Mouse (Mus musculus) Patski (cell line): ENCODE measurements around the gene Mast1. TPM values are rescaled to one million over a fixed set of nuclear protein-coding genes. Genes with fewer than 3 reads are reported as not detected.

Experiments used
- ATAC-seq: fragments of 100-300 bp; one replicate; pipeline ENCODE4 v1.8.0; 2021
- CTCF ChIA-PET: fragments of 350-600 bp; sonication (Branson Sonifier 250); formaldehyde crosslinking; loops from one replicate; lab custom pipeline; 2022; ENCODE audit warnings: inconsistent platforms; lab: Charles Lee
- POLR2A ChIA-PET: fragments of 350-600 bp; sonication (Branson Sonifier 250); formaldehyde crosslinking; loops from one replicate; lab custom pipeline; 2022; ENCODE audit warnings: antibody characterized with exemption, inconsistent platforms; lab: Charles Lee
- DNase-seq: peaks from one replicate; pipeline ENCODE4 v3.0.0-alpha.2; 2011; ENCODE audit warnings: low read depth, low spot score
- H3K27me3 ChIP-seq: fragments of 371-371 bp; one replicate; pipeline ENCODE4 v1.5.1; 2021
- CTCF ChIP-seq: fragments of 100-300 bp; IDR thresholded peaks from one replicate; pipeline ENCODE4 v1.5.1; 2021
- in situ Hi-C: fragments of 300-500 bp; cut with MboI; formaldehyde crosslinking; loops from 3 replicates; pipeline ENCODE4 v1.11.1; 2018; ENCODE audit warnings: low pct_unique_long_range_greater_than_20kb, mixed read lengths
- polyA plus RNA-seq: library from polyadenylated mRNA; unstranded; gene quantifications from one replicate; pipeline ENCODE4 v1.2.3, GENCODE M21; 2021

The Mast1 gene
- polyA plus RNA-seq, 1 experiment from 2014 or later: 0.60 TPM

DNA sequence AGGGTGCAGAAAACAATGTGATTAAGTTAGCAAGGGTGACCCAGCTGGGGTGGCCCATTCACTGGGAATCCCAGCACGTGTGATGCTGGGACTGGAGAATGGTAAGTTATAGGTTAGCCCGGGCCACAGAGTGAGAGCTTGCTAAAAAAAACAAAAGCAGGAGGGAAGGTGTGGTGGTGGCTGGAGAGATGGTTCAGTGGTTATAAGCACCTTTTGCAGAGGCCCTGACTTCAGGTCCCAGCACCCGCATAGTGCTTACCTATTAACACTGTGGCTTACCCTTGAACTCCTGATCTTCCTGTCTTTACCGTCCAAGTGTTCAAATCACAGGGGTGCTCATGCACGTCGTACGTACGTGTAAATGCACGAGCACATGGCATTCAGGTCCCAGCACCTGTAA lies 30.1 kb downstream of the Mast1 start:
- CTCF ChIA-PET: interaction anchor here (1.4 kb wide), 1 partner anchor 82 kb away, joined by 5 read pairs; no protein-coding TSS in a partner anchor
- in situ Hi-C loops: no loop called here

DNA sequence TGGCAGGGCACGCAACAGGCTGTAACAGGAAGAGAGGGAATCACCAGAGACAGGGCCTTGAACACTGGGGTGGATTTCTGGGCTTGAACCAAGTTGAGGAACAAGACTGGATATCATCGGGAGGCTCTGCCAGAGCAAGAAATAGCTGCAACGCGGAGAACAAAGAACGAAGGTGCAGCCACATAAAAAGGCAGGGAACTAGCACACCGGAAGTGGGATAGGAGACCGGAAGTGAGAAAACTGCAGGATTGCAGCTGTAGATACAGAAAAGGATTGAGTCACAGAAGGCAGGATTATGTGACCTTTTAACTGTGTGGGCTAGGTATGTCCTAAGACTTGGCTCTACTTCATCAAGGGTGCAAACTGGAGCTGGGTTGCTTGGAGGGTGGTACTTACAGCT lies 32.8 kb downstream of the Mast1 start:
- ATAC-seq (no peak), DNase-seq (no peak)
- in situ Hi-C loops: no loop called here
- TF ChIP-seq CTCF: no peak
- CTCF ChIA-PET: interaction anchor here (1.6 to 2.2 kb wide), 4 partner anchors 22 to 94 kb away, joined by 3 to 12 read pairs (median 7); partner anchors contain the start of gene Calr
- H3K27me3 ChIP-seq: no peaks in the 10 kb centered on the region
- POLR2A ChIA-PET: no interaction called here

More for the DNA sequence above, 30.1 kb downstream of the Mast1 start:
- POLR2A ChIA-PET: no interaction called here
- TF ChIP-seq CTCF: no peak
- ATAC-seq: no peak
- no peaks in the 10 kb centered on the region for H3K27me3 ChIP-seq
- DNase-seq: no peak

DNA sequence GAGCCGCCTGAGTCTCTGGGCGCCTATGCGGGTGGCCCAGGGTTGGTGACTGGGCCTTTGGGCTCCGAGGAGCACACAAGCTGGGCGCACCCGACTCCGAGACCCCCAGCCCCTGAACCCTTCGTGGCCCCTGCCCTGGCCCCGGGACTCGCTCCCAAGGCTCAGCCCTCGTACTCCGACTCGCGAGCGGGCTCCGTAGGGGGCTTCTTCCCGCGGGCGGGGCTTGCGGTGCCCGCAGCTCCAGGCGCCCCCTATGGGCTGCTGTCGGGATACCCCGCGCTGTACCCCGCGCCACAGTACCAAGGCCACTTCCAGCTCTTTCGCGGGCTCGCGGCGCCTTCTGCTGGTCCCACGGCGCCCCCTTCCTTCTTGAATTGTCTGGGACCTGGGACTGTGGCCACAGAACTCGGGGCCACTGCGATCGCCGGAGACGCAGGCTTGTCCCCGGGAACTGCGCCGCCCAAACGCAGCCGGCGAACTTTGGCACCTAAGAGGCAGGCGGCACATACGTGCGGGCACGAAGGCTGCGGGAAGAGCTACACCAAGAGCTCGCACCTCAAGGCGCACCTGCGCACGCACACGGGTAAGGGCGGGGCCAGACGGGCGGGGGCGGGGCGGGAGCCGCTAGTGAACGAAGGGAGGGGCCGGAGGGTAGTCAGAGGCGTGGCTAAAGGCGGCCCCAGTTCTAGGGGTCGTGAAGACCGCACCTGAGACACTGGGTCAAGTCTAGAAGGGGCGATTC lies 34.1 kb downstream of the Mast1 start:
- in situ Hi-C loops: no loop called here
- TF ChIP-seq CTCF: no peak
- CTCF ChIA-PET: interaction anchor here (0.8 to 3.6 kb wide), 19 partner anchors 9 to 95 kb away, joined by 3 to 22 read pairs (median 4); partner anchors contain the start of genes Calr, Dand5, Gcdh and Syce2
- H3K27me3 ChIP-seq: no peaks in the 10 kb centered on the region
- ATAC-seq: peak; percentile 92
- POLR2A ChIA-PET: interaction anchor here (0.6 to 3.1 kb wide), 6 partner anchors 9 to 100 kb away, joined by 3 to 14 read pairs (median 3); partner anchors contain the start of genes Calr and Gcdh
- DNase-seq: peak; percentile 55

DNA sequence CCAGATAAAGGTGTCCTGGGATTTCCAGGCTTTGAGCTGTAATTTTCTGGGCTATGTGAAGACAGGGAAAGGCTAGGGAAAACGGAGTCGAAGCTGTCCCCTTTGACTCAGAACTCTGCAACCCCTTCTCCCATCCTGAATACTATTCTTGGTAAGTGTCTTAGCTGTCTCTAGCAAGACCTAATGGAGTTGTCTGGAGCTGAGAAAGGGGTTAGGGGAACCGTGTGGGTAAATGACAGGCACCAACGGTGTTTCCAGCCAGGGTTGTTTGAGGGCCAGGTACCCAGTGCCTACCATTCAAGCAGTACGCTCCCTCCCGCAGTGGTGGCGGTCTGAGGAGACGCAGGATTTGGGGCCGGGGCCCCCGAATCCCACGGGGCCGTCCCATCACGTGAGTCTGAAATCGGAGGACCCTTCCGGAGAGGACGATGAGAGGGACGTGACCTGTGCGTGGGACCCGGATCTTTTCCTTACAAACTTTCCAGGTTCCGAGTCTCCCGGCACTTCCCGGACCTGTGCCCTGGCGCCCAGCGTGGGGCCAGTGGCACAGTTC lies 34.7 kb downstream of the Mast1 start:
- TF ChIP-seq CTCF: no peak
- in situ Hi-C loops: no loop called here
- no peak for ATAC-seq
- H3K27me3 ChIP-seq: no peaks in the 10 kb centered on the region
- DNase-seq: no peak
- ChIA-PET POLR2A (interaction anchor here (0.8 to 3.1 kb wide), 3 partner anchors 10 to 82 kb away, joined by 3 to 14 read pairs (median 4); partner anchors contain the start of gene Calr), CTCF (interaction anchor here (1.0 to 3.6 kb wide), 12 partner anchors 8 to 87 kb away, joined by 3 to 22 read pairs (median 5); partner anchors contain the start of genes Calr and Gcdh)

DNA sequence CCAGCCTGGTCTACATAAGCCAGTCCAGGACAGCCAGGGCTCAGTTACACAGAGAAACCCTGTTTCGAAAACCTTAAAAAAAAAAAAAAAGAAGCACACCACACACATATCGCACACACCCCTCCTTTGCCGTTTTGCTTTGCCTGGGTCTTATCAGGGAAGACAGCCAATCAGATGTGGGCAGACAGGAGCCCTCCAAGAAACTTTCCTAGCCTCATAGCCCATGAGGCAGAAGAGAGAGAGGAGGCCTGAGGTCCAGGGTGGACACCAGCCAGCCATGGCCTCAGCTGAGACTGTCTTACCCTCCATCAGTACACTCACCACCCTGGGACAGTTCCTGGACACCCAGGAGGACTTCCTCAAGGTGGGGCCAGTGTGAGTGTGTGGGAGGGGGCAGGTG lies 35.4 kb downstream of the Mast1 start, which contains the start of gene Klf1:
Gene Klf1, plus strand, starts transcription at position 177 of the 400 bp plus-strand sequence.
- CTCF ChIA-PET: interaction anchor here (1.2 to 3.6 kb wide), 3 partner anchors 8 to 55 kb away, joined by 3 to 22 read pairs (median 19); partner anchors contain the start of gene Gcdh
- TF ChIP-seq CTCF: no peak
- no peak for DNase-seq
- H3K27me3 ChIP-seq: no peaks in the 10 kb centered on the region
- no peak for ATAC-seq
- in situ Hi-C loops: no loop called here
- POLR2A ChIA-PET: interaction anchor here (3.1 kb wide), 1 partner anchor 56 kb away, joined by 14 read pairs; the partner anchor contains the start of gene Calr

DNA sequence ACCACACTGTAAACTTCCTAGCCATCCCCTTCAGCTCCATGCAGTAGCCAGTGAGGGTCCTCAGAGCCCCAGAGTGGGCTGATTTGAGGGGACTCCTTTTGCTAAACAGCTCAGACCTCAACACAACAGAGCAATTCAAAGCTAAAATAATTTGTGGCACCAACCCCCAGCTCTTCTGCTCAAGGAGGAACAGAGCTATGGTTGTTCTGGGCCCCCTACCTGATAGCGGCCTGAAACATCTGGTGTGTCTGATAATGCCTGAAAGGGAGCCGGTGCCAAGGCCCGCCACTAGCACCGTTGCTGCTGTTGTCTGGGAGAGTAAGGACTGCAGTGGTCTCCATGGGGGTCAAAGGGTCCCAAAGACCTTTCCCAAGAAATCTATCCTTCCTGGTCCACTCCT lies 36.1 kb downstream of the Mast1 start:
- H3K27me3 ChIP-seq: no peaks in the 10 kb centered on the region
- in situ Hi-C loops: no loop called here
- no peak for ATAC-seq
- CTCF ChIA-PET: interaction anchor here (0.6 to 3.6 kb wide), 4 partner anchors 9 to 44 kb away, joined by 3 to 19 read pairs (median 3); no protein-coding TSS in a partner anchor
- TF ChIP-seq CTCF: no peak
- DNase-seq: no peak
- POLR2A ChIA-PET: interaction anchor here (0.6 to 3.1 kb wide), 3 partner anchors 22 to 212 kb away, joined by 3 to 14 read pairs (median 6); partner anchors contain the start of gene Calr

DNA sequence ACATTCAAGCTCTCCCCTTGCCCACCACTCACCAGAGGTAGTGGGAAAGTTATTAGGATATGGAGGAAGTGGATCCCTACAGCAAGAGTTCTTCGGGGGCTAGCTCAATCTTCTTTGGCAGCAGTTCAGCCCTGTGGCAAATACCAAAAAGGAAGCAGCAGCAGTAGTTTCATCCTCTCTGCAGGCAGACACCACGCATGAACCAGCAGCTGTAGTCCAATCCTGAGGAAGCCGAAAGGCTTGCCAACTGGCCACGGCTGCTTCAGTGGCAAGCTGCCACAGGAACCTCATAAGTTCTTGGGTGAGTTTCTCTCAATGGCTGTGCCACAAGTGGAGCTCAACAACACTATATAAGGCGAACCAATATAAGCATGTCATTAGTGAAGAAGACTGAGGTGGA lies 41.2 kb downstream of the Mast1 start:
- in situ Hi-C loops: no loop called here
- CTCF ChIA-PET: no interaction called here
- ATAC-seq: no peak

DNA sequence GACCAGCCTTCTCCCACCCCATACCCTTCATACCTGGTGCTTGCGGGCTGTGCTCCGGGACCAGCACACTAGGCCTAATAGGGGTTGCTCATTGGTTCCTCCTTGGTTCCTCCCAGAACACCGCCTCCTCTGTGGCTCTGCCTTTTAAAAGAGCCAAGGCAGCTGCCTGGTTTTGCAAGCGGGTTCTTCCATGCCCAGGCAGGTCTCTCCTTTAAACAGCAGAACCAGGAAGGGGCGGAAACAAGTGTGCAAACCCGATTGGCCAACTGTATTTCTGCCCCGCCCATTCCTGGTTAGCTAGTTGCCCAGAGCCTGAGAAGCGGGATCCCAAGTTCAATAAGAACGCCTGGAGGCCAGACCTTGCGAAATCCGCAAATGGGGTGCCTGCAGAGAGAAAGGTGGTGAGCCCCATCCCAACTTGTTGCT lies 43.4 kb downstream of the Mast1 start, which contains the start of gene Gcdh:
Gene Gcdh, minus strand, starts transcription at position 213 of the 426 bp plus-strand sequence.
- ATAC-seq (peak; percentile 98), DNase-seq (peak; percentile 80)
- no peak for TF ChIP-seq CTCF
- H3K27me3 ChIP-seq: no peaks in the 10 kb centered on the region
- POLR2A ChIA-PET: interaction anchor here (0.8 to 1.5 kb wide), 3 partner anchors 10 to 46 kb away, joined by 3 read pairs; no protein-coding TSS in a partner anchor
- in situ Hi-C loops: no loop called here
- CTCF ChIA-PET: interaction anchor here (0.8 to 2.7 kb wide), 4 partner anchors 9 to 48 kb away, joined by 3 to 22 read pairs (median 6); partner anchors contain the start of gene Dnase2a

More for the DNA sequence above, 41.2 kb downstream of the Mast1 start:
- no peaks in the 10 kb centered on the region for H3K27me3 ChIP-seq
- no peak for DNase-seq
- TF ChIP-seq CTCF: no peak
- POLR2A ChIA-PET: no interaction called here

DNA sequence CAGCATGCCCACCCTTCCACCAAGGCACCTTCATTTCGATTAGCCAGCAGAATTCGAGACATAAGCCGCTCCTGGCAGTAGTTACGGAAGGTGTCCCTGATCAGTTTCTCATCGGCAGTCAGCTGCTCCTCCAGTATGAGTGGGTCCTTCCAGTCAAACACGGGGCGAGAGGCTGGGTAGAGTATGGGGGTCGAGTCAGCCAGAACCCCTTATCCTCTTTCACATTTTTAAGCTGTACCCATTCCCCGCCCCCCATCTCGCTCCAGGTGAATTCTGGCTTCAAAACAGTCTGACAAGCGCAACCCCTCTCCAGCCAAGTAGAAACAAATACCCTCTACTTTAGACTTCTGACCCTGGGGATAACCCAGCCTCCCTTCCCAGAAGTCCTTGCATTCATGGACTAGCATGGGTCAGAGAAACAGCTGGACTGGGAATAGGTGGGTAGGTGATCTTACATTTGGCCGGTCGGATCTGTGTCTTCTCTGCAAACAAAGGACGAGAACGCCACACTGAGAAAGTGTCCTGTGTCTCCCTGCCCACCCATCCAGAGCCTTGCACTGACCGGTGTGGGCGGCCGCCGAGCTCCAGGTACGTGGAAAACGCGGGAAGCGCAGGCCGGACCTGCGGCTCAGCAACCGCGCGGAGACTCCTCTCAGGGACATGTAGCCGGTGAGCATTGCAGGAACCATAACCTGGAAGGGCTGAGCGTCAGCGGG lies 44.0 kb downstream of the Mast1 start:
- in situ Hi-C loops: no loop called here
- TF ChIP-seq CTCF: no peak
- H3K27me3 ChIP-seq: no peaks in the 10 kb centered on the region
- DNase-seq (no peak), ATAC-seq (peak; percentile 29)
- CTCF ChIA-PET: interaction anchor here (0.8 to 2.7 kb wide), 6 partner anchors 7 to 48 kb away, joined by 3 to 22 read pairs (median 4); partner anchors contain the start of gene Dnase2a
- POLR2A ChIA-PET: interaction anchor here (0.8 to 1.5 kb wide), 5 partner anchors 10 to 45 kb away, joined by 3 to 4 read pairs (median 3); no protein-coding TSS in a partner anchor
